Mouse (Mus musculus): ENCODE measurements around the gene Dgki. TPM values are rescaled to one million over a fixed set of nuclear protein-coding genes. Genes with fewer than 3 reads are reported as not detected.

The Dgki gene
- polyA plus RNA-seq, 1 experiment from 2014 or later, result 0.81 TPM

GRCm38 (mm10) chr6:37028300-37028699, 271.7 kb downstream of the Dgki start:
- peaks cover 10% of the 10 kb centered on the region for H3K4me1 ChIP-seq
- WGBS, result 91% methylated on average over 2 of the region's 2 CpGs
- H3K36me3 ChIP-seq, result no peaks in the 10 kb centered on the region
- no peak for ATAC-seq (ENCODE audit: insufficient read depth, low FRiP score, low read depth)
- H3K27ac ChIP-seq, result no peak overlapping the region; the same call in 1 of the 2 replicates
- H3K4me2 ChIP-seq, result no peak overlapping the region
- no peaks in the 10 kb centered on the region for H3K27me3 ChIP-seq (replicated peaks)
- H3K9ac ChIP-seq, result no peak overlapping the region
- no peak overlapping the region for H3K4me3 ChIP-seq (replicated peaks)
- no peaks in the 10 kb centered on the region for H3K9me3 ChIP-seq

- peak overlapping the region; percentile 66 for H3K27ac ChIP-seq
- no peak overlapping the region for H3K9ac ChIP-seq
- H3K4me1 ChIP-seq, result peaks cover 5% of the 10 kb centered on the region; the same call in 1 of the 2 replicates
- no peaks in the 10 kb centered on the region for H3K36me3 ChIP-seq
- no peak overlapping the region for H3K4me2 ChIP-seq
- no peaks in the 10 kb centered on the region for H3K9me3 ChIP-seq
- no peak overlapping the region for H3K4me3 ChIP-seq (replicated peaks)
- WGBS, result 38% methylated on average over 8 of the region's 8 CpGs
- no peak for ATAC-seq (ENCODE audit: insufficient read depth, low FRiP score, low read depth)
- H3K27me3 ChIP-seq (replicated peaks), result no peaks in the 10 kb centered on the region
These were observed 273.4 kb downstream of the Dgki start for GRCm38 (mm10) chr6:37026343-37027243.

GRCm38 (mm10) chr6:37016046-37016445, 283.9 kb downstream of the Dgki start:
- Histone ChIP-seq H3K36me3 (no peaks in the 10 kb centered on the region), H3K4me2 (no peak overlapping the region), H3K9me3 (no peaks in the 10 kb centered on the region), H3K9ac (no peak overlapping the region), H3K27ac (no peak overlapping the region), H3K4me1 (no peaks in the 10 kb centered on the region), H3K4me3 (replicated peaks) (no peak overlapping the region), H3K27me3 (replicated peaks) (no peaks in the 10 kb centered on the region)
- ATAC-seq (ENCODE audit: insufficient read depth, low FRiP score, low read depth), result no peak

- Histone ChIP-seq H3K9ac (no peak overlapping the region), H3K27me3 (replicated peaks) (no peaks in the 10 kb centered on the region), H3K4me1 (no peaks in the 10 kb centered on the region), H3K4me3 (replicated peaks) (no peak overlapping the region), H3K4me2 (no peak overlapping the region), H3K9me3 (no peaks in the 10 kb centered on the region), H3K36me3 (no peaks in the 10 kb centered on the region), H3K27ac (no peak overlapping the region)
- no peak for ATAC-seq (ENCODE audit: insufficient read depth, low FRiP score, low read depth)
- WGBS, result 84% methylated on average over 2 of the region's 2 CpGs
These were observed 288.4 kb downstream of the Dgki start for GRCm38 (mm10) chr6:37011597-37011996.

- H3K4me1 ChIP-seq, result no peaks in the 10 kb centered on the region
- H3K9me3 ChIP-seq, result no peaks in the 10 kb centered on the region
- H3K4me3 ChIP-seq (replicated peaks), result no peak overlapping the region
- H3K27me3 ChIP-seq (replicated peaks), result no peaks in the 10 kb centered on the region
- ATAC-seq (ENCODE audit: insufficient read depth, low FRiP score, low read depth), result no peak
- 57% methylated on average over 4 of the region's 4 CpGs for WGBS
- H3K4me2 ChIP-seq, result no peak overlapping the region
- no peak overlapping the region for H3K27ac ChIP-seq
- no peaks in the 10 kb centered on the region for H3K36me3 ChIP-seq
- no peak overlapping the region for H3K9ac ChIP-seq
These were observed 292.4 kb downstream of the Dgki start for GRCm38 (mm10) chr6:37007573-37007972.

- Histone ChIP-seq H3K27ac (no peak overlapping the region), H3K27me3 (replicated peaks) (no peaks in the 10 kb centered on the region), H3K36me3 (no peaks in the 10 kb centered on the region), H3K4me3 (replicated peaks) (no peak overlapping the region), H3K4me2 (no peak overlapping the region), H3K9me3 (no peaks in the 10 kb centered on the region), H3K4me1 (no peaks in the 10 kb centered on the region), H3K9ac (no peak overlapping the region)
- ATAC-seq (ENCODE audit: insufficient read depth, low FRiP score, low read depth), result no peak
- WGBS, result 93% methylated on average over 3 of the region's 3 CpGs
These were observed 295.1 kb downstream of the Dgki start for GRCm38 (mm10) chr6:37004914-37005313.

GRCm38 (mm10) chr6:37003235-37003634, 296.7 kb downstream of the Dgki start:
- no peak for ATAC-seq (ENCODE audit: insufficient read depth, low FRiP score, low read depth)
- 69% methylated on average over 5 of the region's 5 CpGs for WGBS

GRCm38 (mm10) chr6:36998942-36999341, 301.0 kb downstream of the Dgki start:
- no peaks in the 10 kb centered on the region for H3K27me3 ChIP-seq (replicated peaks)
- no peak overlapping the region for H3K4me2 ChIP-seq
- no peak overlapping the region for H3K4me3 ChIP-seq (replicated peaks)
- no peaks in the 10 kb centered on the region for H3K4me1 ChIP-seq
- H3K36me3 ChIP-seq, result no peaks in the 10 kb centered on the region
- 85% methylated on average over 10 of the region's 10 CpGs for WGBS
- no peak for ATAC-seq (ENCODE audit: insufficient read depth, low FRiP score, low read depth)
- no peak overlapping the region for H3K9ac ChIP-seq
- no peaks in the 10 kb centered on the region for H3K9me3 ChIP-seq
- H3K27ac ChIP-seq, result no peak overlapping the region

More at GRCm38 (mm10) chr6:37003235-37003634, 296.7 kb downstream of the Dgki start:
- H3K4me3 ChIP-seq (replicated peaks), result no peak overlapping the region
- no peaks in the 10 kb centered on the region for H3K36me3 ChIP-seq
- no peaks in the 10 kb centered on the region for H3K9me3 ChIP-seq
- no peak overlapping the region for H3K4me2 ChIP-seq
- H3K27ac ChIP-seq, result no peak overlapping the region
- no peak overlapping the region for H3K9ac ChIP-seq
- H3K4me1 ChIP-seq, result no peaks in the 10 kb centered on the region
- no peaks in the 10 kb centered on the region for H3K27me3 ChIP-seq (replicated peaks)

GRCm38 (mm10) chr6:36994329-36994728, 305.7 kb downstream of the Dgki start:
- WGBS, result 88% methylated on average over 5 of the region's 5 CpGs
- Histone ChIP-seq H3K27ac (no peak overlapping the region), H3K4me1 (no peaks in the 10 kb centered on the region), H3K4me2 (no peak overlapping the region), H3K9ac (no peak overlapping the region), H3K27me3 (replicated peaks) (no peaks in the 10 kb centered on the region), H3K4me3 (replicated peaks) (no peak overlapping the region), H3K36me3 (no peaks in the 10 kb centered on the region), H3K9me3 (no peaks in the 10 kb centered on the region)
- ATAC-seq (ENCODE audit: insufficient read depth, low FRiP score, low read depth), result no peak

GRCm38 (mm10) chr6:36990186-36990585, 309.8 kb downstream of the Dgki start:
- Histone ChIP-seq H3K27ac (no peak overlapping the region), H3K4me1 (no peaks in the 10 kb centered on the region), H3K9me3 (no peaks in the 10 kb centered on the region), H3K9ac (no peak overlapping the region), H3K4me3 (replicated peaks) (no peak overlapping the region), H3K36me3 (no peaks in the 10 kb centered on the region), H3K27me3 (replicated peaks) (no peaks in the 10 kb centered on the region), H3K4me2 (no peak overlapping the region)
- no peak for ATAC-seq (ENCODE audit: insufficient read depth, low FRiP score, low read depth)
- WGBS, result 57% methylated on average over 3 of the region's 3 CpGs

GRCm38 (mm10) chr6:36988800-36989199, 311.2 kb downstream of the Dgki start:
- no peaks in the 10 kb centered on the region for H3K4me1 ChIP-seq
- ATAC-seq (ENCODE audit: insufficient read depth, low FRiP score, low read depth), result no peak
- WGBS, result 86% methylated on average over 3 of the region's 3 CpGs

GRCm38 (mm10) chr6:36981646-36982045, 318.3 kb downstream of the Dgki start:
- no peaks in the 10 kb centered on the region for H3K27me3 ChIP-seq (replicated peaks)
- H3K9ac ChIP-seq, result no peak overlapping the region
- H3K4me1 ChIP-seq, result no peaks in the 10 kb centered on the region
- ATAC-seq (ENCODE audit: insufficient read depth, low FRiP score, low read depth), result no peak
- H3K4me2 ChIP-seq, result no peak overlapping the region
- 42% methylated on average over 2 of the region's 2 CpGs for WGBS
- no peaks in the 10 kb centered on the region for H3K9me3 ChIP-seq
- no peak overlapping the region for H3K27ac ChIP-seq
- no peaks in the 10 kb centered on the region for H3K36me3 ChIP-seq
- no peak overlapping the region for H3K4me3 ChIP-seq (replicated peaks)

More at GRCm38 (mm10) chr6:36988800-36989199, 311.2 kb downstream of the Dgki start:
- H3K4me2 ChIP-seq, result no peak overlapping the region
- H3K4me3 ChIP-seq (replicated peaks), result no peak overlapping the region
- H3K27me3 ChIP-seq (replicated peaks), result no peaks in the 10 kb centered on the region
- H3K36me3 ChIP-seq, result no peaks in the 10 kb centered on the region
- no peak overlapping the region for H3K27ac ChIP-seq
- H3K9me3 ChIP-seq, result no peaks in the 10 kb centered on the region
- H3K9ac ChIP-seq, result no peak overlapping the region
